Mouse (Mus musculus) lung, postnatal 14 days (tissue): ENCODE data around the gene Tmprss2.
A peak's percentile ranks its signal among the peaks of the same experiment; 100 is the strongest.
"Not testable (repeated sequence)": the region's sequence is repeated elsewhere in the genome, so short reads cannot be mapped to it uniquely, and the experiment has no call there.

ENCODE experiments used
- DNase-seq: peaks from one replicate; pipeline ENCODE4 v3.0.0; 2021

Gene Tmprss2

DNA sequence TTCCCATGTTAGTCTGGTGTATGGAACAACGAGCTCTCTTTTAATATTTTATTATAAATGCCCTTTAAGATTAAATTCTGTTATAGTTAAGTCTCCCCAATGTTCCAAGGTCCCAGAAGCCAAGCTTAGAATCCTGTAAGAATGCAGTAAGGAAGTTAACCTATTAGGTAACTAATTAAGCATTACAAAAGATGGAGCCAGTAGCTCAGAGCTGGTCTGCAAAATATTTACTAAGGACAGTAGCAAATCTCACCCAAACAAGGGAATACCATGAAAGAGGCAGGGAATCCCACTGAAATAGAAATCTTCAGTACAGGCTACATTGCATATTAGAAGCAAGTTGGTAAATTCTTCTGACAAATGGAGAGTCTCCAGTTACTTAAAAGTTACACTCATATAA is 28.1 kb downstream of the Tmprss2 start:
- not testable (repeated sequence) for DNase-seq

DNA sequence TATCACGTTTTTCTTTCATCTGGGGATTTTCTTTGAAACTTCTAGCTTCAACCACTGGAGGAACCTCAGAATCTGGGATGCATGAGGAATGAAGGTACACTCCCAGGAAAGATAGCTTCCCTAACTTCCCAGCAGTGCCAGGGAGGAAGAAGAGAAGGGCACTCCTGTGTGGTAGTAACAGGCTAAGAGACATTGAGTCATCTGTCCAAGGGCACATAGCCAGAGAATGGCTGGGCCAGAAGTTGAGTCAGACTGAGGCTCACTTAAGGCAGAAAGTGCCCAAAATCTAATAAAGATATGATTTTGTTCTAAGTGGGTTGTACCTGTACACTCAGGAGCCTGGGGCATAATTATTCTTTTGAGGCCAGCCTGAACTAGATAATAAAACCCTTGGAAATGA is 41.6 kb downstream of the Tmprss2 start:
- DNase-seq = no peak

DNA sequence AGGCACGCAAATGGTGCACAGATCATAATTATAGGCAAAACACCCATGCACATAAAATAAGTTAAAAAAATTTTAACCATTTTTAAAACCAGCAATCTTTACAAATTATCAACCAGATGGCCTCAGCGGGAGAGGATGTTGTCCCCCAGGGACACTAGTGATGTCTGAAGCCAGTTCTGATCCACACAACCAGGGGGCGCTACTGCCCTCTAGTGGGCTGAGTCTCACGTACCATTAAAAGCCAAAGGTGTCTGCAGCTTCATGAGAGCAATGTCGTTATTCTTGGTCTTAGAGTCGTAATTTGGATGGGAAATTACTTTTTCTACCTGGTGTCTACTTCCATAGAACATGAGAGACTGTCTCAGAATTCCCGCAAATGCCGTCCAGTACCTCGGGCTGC is 42.3 kb downstream of the Tmprss2 start:
- peak; percentile 63 for DNase-seq

DNA sequence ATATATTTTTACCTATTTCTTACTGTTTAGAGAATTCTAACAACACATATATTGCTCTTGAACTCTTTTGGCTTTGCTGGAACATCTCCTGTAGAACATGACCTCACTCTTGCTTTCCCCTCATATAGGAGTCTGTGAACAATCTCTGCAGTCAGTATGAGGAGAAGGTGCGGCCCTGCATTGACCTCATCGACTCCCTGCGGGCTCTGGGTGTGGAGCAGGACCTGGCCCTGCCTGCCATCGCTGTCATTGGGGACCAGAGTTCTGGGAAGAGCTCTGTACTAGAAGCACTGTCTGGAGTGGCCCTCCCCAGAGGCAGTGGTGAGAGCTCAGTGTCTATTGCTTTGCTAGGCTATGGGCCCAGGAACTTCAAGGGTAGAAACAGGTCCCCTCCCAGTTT is 66.7 kb downstream of the Tmprss2 start:
- DNase-seq = no peak

DNA sequence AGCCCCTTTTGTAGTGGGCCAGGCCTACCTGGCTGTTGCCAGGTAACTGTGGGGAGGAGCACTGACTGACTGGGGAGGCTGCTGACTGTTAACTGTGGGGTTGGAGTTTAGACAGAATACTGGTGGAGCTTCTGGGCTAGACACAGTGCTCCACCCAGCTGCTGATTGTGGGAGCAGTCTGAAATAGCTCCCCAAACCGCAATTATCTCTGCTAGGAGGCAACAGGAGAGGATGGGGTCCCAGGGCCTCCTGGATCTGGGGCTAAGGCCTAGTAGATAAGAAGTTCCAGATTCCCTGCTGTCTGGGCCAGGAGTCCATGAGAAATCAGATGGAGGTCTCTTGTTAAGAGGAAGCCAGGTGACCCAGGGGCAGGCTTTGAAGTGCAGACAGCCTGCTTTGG is 74.1 kb downstream of the Tmprss2 start:
- DNase-seq = no peak

DNA sequence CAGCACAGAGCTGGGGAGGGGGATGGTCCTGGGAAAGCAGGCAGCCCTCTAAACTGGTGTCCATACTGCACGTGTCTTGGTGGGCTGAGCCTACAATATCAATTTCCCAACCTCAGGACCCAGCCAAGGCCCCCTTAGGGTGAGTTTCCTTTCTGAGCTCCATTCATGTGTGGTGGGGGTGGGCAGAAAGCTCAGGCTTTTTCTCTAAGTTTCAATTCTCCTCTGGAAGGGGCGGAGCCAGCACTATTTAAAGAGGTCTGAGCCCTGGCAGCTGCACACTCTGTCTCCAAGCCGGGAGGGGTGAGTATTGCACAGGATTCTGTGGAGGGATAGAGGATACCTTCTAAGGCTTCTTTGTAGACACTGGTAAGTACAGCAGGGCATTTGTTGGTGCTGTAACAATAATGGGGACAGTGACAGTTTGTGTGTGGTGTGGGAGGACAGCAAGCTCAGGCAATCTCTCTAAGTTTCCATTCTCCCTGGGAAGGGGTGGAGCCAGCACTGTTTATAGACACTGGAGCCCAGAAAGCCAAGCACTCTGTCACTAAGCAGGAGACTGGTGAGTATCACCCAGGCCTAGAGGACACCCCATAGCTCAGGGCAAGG is 75.1 kb downstream of the Tmprss2 start:
- peak; percentile 64 for DNase-seq

DNA sequence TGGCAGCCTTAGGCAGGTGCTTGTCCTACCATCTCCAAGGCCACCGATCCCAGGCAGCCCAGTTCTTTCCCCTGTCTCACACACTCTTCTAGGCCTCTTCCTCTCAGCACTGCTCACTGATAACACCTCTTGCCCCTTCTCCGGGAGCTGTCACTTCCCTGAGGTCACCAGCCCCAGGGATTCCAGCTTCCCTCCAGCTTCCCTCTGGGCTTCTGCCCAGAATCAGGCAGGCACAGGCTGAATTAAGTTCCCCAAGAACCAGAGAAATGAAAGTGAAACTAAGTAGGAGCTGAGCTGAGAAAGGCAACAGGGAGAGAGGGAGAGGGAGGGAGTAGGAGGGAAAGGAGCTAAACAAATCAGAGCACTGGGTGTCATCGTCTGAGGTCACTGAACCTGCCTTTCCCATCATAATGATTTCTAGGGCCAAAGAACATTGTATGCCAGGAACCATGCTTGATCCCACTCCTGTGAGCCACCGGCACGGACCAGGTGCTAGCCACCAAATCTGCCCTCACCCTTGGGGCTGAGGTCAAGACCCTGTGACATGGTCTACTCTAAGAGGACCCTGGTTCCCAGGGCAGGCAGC is 76.0 kb downstream of the Tmprss2 start:
- DNase-seq = peak; percentile 55

DNA sequence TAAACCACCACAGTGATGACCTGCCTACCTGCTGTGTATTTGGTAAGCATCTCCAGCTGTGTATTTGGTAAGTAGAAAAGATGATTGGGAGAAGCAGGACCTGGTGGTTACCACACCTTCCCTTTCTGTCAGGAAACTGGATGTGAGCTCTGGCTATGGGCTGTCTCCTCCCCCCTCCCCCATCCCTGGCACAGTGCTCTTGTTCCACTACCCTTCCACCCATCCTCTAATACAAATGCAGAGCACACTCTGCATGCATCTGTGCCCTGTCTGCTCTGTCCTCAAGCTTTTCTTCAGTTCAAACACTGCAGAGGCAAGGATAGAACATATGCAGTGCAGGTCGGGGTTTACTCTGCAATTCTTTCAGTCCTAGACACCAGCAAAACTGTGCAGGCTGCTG is 76.5 kb downstream of the Tmprss2 start:
- no peak for DNase-seq

DNA sequence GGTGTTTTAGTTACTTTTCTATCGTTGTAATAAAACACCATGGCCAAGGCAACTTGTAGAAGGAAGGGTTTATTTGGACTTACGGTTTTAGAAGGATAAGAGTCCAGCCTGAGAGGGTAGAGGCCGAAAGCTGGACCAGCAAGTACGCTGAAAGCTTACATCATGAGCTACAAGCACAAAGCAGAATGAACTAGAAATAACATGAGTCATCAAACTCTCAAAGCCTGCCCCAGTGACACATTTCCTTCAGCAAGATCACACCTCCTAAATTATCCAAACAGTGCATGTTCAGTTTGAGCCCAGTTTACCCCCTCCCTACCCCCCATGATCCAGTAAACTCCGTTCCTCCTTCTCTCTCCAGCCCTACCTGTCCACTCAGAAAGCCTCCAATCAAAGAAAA is 77.2 kb downstream of the Tmprss2 start:
- no peak for DNase-seq

DNA sequence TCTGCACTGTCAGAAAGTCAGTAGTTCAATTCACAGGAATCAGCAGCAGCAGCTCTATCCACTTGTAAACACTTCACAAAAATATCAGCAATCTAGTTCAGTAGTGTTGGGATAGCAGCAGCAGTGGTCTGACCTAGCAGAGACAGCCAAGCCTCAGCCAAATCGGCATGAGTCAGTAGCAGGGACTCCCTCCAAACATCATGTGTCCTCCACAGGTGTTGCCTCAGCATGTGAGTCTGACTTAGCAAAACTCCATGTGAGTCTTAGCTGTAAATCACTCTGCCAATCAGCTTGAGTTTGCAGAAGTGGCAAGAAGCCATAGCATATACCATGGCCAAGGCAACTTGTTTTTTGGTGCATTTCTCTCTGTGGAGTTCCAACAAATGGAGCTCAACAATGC is 77.9 kb downstream of the Tmprss2 start:
- DNase-seq = no peak

DNA sequence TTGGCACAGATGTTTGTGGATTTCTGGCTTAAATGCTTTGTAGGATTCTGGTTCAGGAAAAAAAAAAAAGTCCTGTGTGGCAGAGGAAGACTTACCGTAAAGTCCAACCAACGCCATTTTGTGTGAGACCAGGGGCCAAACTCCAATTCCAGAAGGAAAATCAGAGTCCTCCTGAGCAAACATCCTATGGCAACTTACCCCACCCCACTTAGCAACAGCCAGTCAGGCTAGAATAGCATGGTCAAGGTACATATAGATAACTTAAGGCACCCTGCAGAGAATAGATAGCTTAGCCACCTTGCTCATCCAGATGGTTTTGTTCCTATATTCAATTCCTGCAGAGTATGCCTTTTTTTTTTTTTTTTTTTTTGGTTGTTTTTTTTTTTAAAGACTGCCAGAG is 81.8 kb downstream of the Tmprss2 start:
- no peak for DNase-seq

DNA sequence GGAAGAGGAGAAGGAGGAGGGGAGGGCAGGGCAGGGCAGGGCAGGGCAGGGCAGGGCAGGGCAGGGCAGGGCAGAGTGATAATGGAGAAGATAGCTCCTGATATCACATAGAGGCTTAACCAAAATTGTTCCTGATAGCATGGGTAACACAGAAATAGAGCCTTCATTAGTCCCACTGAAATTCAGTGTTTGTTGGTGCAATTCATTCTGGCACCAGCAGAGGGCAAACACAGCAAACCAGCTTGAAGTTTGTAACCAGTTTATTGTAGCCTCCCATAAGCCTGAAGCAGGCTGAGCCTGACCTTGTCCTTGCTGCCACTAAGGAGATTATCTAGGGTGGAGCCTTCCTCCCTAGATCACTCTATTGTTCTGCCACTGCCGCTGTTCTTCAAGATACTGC is 88.0 kb downstream of the Tmprss2 start:
- DNase-seq = peak; percentile 63

DNA sequence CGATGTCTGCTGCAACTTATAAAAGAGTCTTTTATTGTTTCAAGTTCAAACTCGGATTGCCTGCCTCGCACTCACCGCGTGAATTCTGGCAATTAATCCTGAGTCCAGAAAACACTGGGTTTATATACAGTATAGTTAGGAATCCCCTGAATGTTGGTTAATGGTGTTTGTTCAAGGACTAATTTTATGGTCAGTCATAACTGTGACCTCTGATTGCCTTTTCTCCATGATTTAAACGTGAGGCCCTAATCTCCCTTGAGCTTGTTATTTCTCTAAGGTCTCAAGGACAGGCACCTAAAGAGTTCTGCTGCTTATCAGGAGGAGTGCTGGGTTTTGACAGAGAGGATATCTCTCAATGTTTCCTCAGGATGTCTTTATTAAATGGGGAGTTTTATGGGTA is 89.0 kb downstream of the Tmprss2 start:
- DNase-seq = no peak

DNA sequence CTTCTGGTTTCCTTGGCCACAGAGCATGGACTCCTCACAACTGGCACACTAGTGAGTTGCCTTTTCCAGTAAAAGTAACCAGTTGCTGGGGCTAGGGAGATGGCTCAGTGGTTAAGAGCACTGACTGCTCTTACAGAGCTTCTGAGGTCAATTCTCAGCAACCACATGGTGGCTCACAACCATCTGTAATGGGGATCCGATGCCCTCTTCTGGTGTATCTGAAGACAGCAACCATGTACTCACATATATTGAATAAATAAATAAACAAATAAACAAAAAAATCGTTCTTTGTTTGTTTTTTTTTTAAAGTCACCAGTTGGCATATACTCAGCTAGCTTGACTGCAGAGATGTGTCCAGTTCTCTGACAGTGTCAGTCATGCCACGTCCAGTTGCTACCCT is 94.7 kb downstream of the Tmprss2 start:
- DNase-seq = no peak
